Mouse (Mus musculus) kidney, postnatal 0 days (tissue): ENCODE measurements around the gene Mkln1. TPM values are rescaled to one million over a fixed set of nuclear protein-coding genes. Genes with fewer than 3 reads are reported as not detected.
A peak's percentile ranks its signal among the peaks of the same experiment; 100 is the strongest.

Source experiments
- ATAC-seq: fragments of 200-750 bp; cut with Nextera tagmentation; replicated peaks from 2 replicates; pipeline ENCODE4 v1.8.0; 2017; ENCODE audit warnings: low read depth, moderate number of reproducible peaks, moderate TSS enrichment, moderate library complexity; ENCODE audit not compliant: low FRiP score
- DNase-seq: peaks from one replicate; pipeline ENCODE4 v3.0.0-alpha.2; 2016; ENCODE audit warnings: low spot score
- H3K27ac ChIP-seq: fragments of 300-500 bp; sonication (generic); 2 replicates; pipeline ENCODE4 v1.5.1; 2014; ENCODE audit warnings: mild to moderate bottlenecking
- H3K27me3 ChIP-seq: fragments of 300-500 bp; sonication (generic); 2 replicates; pipeline ENCODE4 v1.6.1; 2014; ENCODE audit warnings: low read length, mixed read lengths; ENCODE audit not compliant: insufficient read depth
- H3K36me3 ChIP-seq: fragments of 300-500 bp; sonication (generic); 2 replicates; pipeline ENCODE4 v1.6.1; 2014; ENCODE audit warnings: low read length, mixed read lengths; ENCODE audit not compliant: insufficient read depth
- H3K4me1 ChIP-seq: fragments of 300-500 bp; sonication (generic); replicated peaks from 2 replicates; pipeline ENCODE4 v1.6.1; 2014; ENCODE audit warnings: antibody characterized with exemption, low read length, mixed read lengths; ENCODE audit not compliant: insufficient read depth
- H3K4me2 ChIP-seq: fragments of 300-500 bp; sonication (generic); 2 replicates; pipeline ENCODE4 v1.6.1; 2014; ENCODE audit warnings: mild to moderate bottlenecking, low read length, moderate library complexity, mixed read lengths
- H3K4me3 ChIP-seq: fragments of 300-500 bp; sonication (generic); replicated peaks from 2 replicates; pipeline ENCODE4 v1.5.1; 2014; ENCODE audit warnings: low read depth, low read length
- H3K9ac ChIP-seq: fragments of 300-500 bp; sonication (generic); 2 replicates; pipeline ENCODE4 v1.6.1; 2014; ENCODE audit warnings: low read depth, low read length
- H3K9me3 ChIP-seq: fragments of 300-500 bp; sonication (generic); replicated peaks from 2 replicates; pipeline ENCODE4 v1.6.1; 2016; ENCODE audit warnings: low read length, inconsistent platforms, mixed read lengths
- CTCF ChIP-seq: IDR thresholded peaks from 2 replicates; pipeline ENCODE4 v1.5.1; 2016; ENCODE audit warnings: antibody characterized with exemption, low read depth, mild to moderate bottlenecking, moderate library complexity
- WGBS: fragments of 180-500 bp; shearing (Covaris S2); extraction: QIAGEN DNeasy Blood & Tissue Kit; methylation state at CpG from one replicate; pipeline ENCODE4 v1.1.7; 2014; 5-methylcytosine and 5-hydroxymethylcytosine counted together
- polyA plus RNA-seq: library from polyadenylated mRNA; unstranded; fragments of >200 nt; fragmentation: Nextera tagmentation; extraction: Ambion mirVana; gene quantifications from 2 replicates; pipeline ENCODE4 v1.2.1, GENCODE M21; 2015

Gene Mkln1
- polyA plus RNA-seq, 1 experiment from 2014 or later: 159 TPM

- no peak overlapping the region for H3K9ac ChIP-seq
- DNase-seq (peak; percentile 58), ATAC-seq (no peak)
- no peaks in the 10 kb centered on the region for H3K27me3 ChIP-seq
- 70% methylated on average over 7 of the region's 7 CpGs for WGBS
- no peak overlapping the region for H3K4me3 ChIP-seq
- TF ChIP-seq CTCF: peak; percentile 73
- peaks cover 4% of the 10 kb centered on the region; the same call in 1 of the 2 replicates for H3K36me3 ChIP-seq
- no peaks in the 10 kb centered on the region for H3K9me3 ChIP-seq
- H3K4me2 ChIP-seq: no peak overlapping the region
- H3K4me1 ChIP-seq: no peaks in the 10 kb centered on the region
- no peak overlapping the region for H3K27ac ChIP-seq
These were observed 129.4 kb downstream of the Mkln1 start for GRCm38 (mm10) chr6:31527897-31528296.

- Histone ChIP-seq H3K4me2 (no peak overlapping the region), H3K27me3 (no peaks in the 10 kb centered on the region), H3K9me3 (no peaks in the 10 kb centered on the region), H3K9ac (no peak overlapping the region), H3K4me1 (no peaks in the 10 kb centered on the region), H3K4me3 (no peak overlapping the region), H3K27ac (no peak overlapping the region), H3K36me3 (peaks cover 4% of the 10 kb centered on the region; the same call in 1 of the 2 replicates)
- TF ChIP-seq CTCF: no peak
- WGBS: 71% methylated on average over 5 of the region's 5 CpGs
- no peak for DNase-seq
- no peak for ATAC-seq
These were observed 129.8 kb downstream of the Mkln1 start for GRCm38 (mm10) chr6:31528339-31528738.

GRCm38 (mm10) chr6:31531880-31532279 lies 133.3 kb downstream of the Mkln1 start:
- 75% methylated on average over 3 of the region's 3 CpGs for WGBS
- Histone ChIP-seq H3K4me3 (no peak overlapping the region), H3K27ac (no peak overlapping the region), H3K9ac (no peak overlapping the region), H3K4me1 (no peaks in the 10 kb centered on the region), H3K27me3 (no peaks in the 10 kb centered on the region), H3K4me2 (no peak overlapping the region), H3K36me3 (no peaks in the 10 kb centered on the region), H3K9me3 (no peaks in the 10 kb centered on the region)
- DNase-seq: no peak
- no peak for TF ChIP-seq CTCF
- ATAC-seq: no peak

- ATAC-seq (no peak), DNase-seq (no peak)
- no peaks in the 10 kb centered on the region for H3K4me1 ChIP-seq
- H3K27ac ChIP-seq: no peak overlapping the region
- no peak overlapping the region for H3K4me3 ChIP-seq
- no peak overlapping the region for H3K4me2 ChIP-seq
- H3K9ac ChIP-seq: no peak overlapping the region
- WGBS: 88% methylated on average over 5 of the region's 5 CpGs
- H3K36me3 ChIP-seq: no peaks in the 10 kb centered on the region
- H3K9me3 ChIP-seq: no peaks in the 10 kb centered on the region
- no peak for TF ChIP-seq CTCF
- H3K27me3 ChIP-seq: no peaks in the 10 kb centered on the region
These were observed 136.2 kb downstream of the Mkln1 start for GRCm38 (mm10) chr6:31534705-31535104.

- no peak overlapping the region for H3K4me2 ChIP-seq
These were observed 138.7 kb downstream of the Mkln1 start for GRCm38 (mm10) chr6:31537193-31537592.

GRCm38 (mm10) chr6:31538112-31538511 lies 139.6 kb downstream of the Mkln1 start:
- no peaks in the 10 kb centered on the region for H3K9me3 ChIP-seq
- H3K27me3 ChIP-seq: no peaks in the 10 kb centered on the region
- H3K4me2 ChIP-seq: no peak overlapping the region
- TF ChIP-seq CTCF: no peak
- no peaks in the 10 kb centered on the region for H3K36me3 ChIP-seq
- no peak overlapping the region for H3K27ac ChIP-seq
- no peaks in the 10 kb centered on the region for H3K4me1 ChIP-seq
- no peak overlapping the region for H3K4me3 ChIP-seq
- DNase-seq (no peak), ATAC-seq (no peak)
- WGBS: 89% methylated on average over 1 of the region's 1 CpGs
- H3K9ac ChIP-seq: no peak overlapping the region

More at GRCm38 (mm10) chr6:31537193-31537592, 138.7 kb downstream of the Mkln1 start:
- H3K36me3 ChIP-seq: no peaks in the 10 kb centered on the region
- no peak for DNase-seq
- TF ChIP-seq CTCF: no peak
- H3K4me1 ChIP-seq: no peaks in the 10 kb centered on the region
- H3K9ac ChIP-seq: no peak overlapping the region
- no peaks in the 10 kb centered on the region for H3K27me3 ChIP-seq
- H3K9me3 ChIP-seq: no peaks in the 10 kb centered on the region
- H3K27ac ChIP-seq: no peak overlapping the region
- 86% methylated on average over 4 of the region's 4 CpGs for WGBS
- no peak for ATAC-seq
- H3K4me3 ChIP-seq: no peak overlapping the region

- no peak overlapping the region for H3K27ac ChIP-seq
- H3K4me2 ChIP-seq: no peak overlapping the region
- no peaks in the 10 kb centered on the region for H3K27me3 ChIP-seq
- H3K9me3 ChIP-seq: no peaks in the 10 kb centered on the region
- ATAC-seq: no peak
- no peak for TF ChIP-seq CTCF
- no peaks in the 10 kb centered on the region; the same call in 1 of the 2 replicates for H3K4me1 ChIP-seq
- 83% methylated on average over 6 of the region's 6 CpGs for WGBS
- H3K36me3 ChIP-seq: no peaks in the 10 kb centered on the region
- no peak overlapping the region for H3K4me3 ChIP-seq
- DNase-seq: no peak
- no peak overlapping the region for H3K9ac ChIP-seq
These were observed 141.5 kb downstream of the Mkln1 start for GRCm38 (mm10) chr6:31540018-31540417.
